Mouse (Mus musculus) hindlimb bud, embryonic 11.5 days (tissue): Measurements from ENCODE around the gene Zfp865.
A peak's percentile ranks its signal among the peaks of the same experiment; 100 is the strongest.
"Not testable (repeated sequence)": the region's sequence is repeated elsewhere in the genome, so short reads cannot be mapped to it uniquely, and the experiment has no call there.

Experiments
- DNase-seq: peaks from one replicate; pipeline ENCODE4 v3.0.0-alpha.2; 2012; ENCODE audit warnings: low read depth, low spot score; ENCODE audit errors: extremely low spot score

Zfp865 gene

DNA sequence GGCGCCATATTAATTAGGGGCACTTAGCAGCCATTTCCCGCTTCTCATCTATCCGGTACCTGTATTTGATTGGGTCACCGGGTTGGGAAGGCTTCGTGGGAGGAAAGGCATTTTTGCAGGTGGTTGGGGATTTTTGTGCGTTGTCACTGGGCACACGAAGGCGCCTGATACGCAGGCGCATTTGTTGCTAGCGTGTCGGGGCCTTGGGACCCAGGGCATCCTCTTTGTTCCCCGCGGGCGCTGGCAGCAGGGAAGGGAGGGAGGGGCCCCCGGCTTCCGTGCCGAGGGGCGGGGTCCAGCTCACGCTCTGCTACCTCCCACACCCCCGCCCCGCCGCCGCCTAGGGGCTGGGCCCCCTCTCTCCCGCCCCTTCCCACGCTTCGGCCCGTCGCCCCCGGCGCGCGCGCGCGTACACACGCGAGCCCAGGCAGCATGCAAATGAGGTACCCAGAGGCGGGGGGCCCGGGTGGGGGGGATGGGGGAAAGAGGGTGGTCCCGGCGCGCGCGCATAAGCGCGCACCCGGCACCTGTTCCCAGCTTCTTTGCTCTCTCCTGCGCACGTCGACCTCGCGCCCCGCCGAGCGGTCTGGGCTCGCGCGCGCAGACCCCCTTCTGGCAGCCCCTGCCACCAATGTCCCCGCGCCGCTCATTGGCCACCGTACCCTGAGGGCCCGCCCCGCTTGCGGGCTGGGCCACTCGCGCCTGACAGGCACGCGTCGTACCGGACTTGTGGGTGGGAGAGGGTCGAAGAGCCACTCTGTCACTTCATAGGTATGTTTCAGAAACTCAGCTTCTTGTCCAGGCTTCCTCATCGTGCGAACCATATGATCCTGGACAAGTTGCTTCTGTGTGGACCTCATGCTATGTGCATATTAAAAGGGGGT lies 4.8 kb upstream of the Zfp865 start, which contains the start of gene Gm44973:
Gm44973 (plus strand) TSS at position 379 of the 884 bp plus-strand sequence.
- DNase-seq, result peak; percentile 73

DNA sequence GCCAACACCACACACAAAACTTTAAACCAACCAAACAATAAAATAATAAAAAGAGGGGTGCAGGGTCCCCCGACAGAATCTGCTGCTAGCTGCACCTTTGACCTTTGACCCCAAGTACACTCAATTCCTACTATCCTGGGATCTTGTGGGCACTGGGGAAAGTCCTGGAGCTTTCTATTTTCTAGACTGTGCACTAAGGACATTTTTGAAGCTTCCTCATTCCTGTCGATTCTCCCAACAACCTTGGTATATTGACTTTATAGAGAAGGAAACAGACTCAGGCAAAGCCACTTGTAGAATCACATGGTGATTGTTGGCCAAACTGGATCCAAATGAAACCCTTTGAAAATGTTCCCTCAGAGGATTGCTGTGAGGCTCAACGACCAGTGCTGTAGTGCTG lies 4.1 kb upstream of the Zfp865 start:
- DNase-seq, result no peak

DNA sequence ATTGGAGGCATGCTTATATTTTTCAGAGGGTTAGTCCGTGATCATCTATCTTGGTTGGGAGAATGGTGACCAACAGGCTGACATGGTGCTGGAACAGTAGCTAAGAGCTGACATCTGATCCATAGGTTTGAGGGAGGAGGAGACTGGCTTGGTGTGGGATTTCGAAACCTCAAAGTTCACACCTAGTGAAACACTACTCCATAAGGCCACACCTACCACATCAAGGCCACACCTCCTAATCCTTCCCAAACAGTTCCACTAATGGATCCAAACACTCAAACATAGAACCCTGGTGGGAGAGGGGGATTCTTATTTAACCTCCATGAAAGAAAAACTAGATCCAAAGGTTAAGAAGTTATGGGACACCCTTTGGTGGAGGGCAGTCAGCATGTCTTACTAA lies 3.3 kb upstream of the Zfp865 start:
- no peak for DNase-seq

DNA sequence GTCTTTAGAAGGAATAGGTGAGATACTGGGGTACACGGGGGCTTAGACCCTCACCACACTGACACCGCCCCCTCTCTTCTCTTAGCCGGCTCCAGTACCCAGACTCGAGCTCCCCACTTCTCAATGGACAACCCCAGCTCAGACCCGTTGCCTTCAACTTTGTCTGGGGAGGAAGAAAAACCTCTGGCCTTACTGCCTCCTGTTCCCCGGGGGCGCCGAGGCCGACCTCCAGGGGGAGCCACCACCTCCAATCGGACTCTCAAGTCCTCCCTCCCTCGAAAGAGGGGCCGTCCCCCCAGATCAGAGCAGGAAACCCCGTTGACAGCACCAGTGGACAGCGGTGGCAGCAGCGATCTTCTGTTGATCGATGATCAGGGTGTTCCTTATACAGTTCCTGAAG lies 2.8 kb upstream of the Zfp865 start:
- no peak for DNase-seq

DNA sequence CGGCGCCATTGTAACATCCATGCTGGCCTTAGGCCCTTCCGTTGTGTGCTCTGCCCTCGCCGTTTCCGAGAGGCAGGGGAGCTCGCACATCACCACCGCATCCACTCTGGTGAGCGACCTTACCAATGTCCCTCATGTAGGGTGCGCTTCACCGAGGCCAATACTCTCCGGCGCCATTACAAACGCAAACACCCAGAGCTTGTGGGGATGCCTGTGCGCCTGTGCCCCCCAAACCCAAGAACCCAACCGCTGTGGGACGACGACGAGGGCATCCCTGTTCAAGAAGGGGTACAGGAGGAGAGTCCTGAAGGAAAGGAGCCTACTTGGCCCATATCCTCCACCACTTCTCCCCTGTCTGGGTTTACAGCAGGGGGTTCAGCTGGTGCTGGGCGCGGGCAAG lies 2.2 kb upstream of the Zfp865 start:
- DNase-seq, result no peak

DNA sequence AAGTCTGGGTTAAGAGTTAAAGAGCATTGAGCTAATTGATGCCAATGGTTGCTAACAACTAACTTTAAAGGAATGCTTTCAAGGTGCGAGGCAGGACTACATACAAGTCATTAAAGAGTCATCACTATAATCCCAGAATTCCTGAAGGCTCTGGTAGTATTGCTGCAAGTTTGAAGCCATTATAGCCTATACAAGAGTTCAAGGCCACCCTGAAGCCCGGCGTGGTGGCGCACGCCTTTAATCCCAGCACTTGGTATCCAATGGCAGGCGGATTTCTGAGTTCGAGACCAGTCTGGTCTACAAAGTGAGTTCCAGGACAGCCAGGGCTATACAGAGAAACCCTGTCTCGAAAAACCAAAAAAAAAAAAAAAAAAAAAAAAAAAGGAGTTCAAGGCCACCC lies 600 bp upstream of the Zfp865 start:
- DNase-seq, result not testable (repeated sequence)

DNA sequence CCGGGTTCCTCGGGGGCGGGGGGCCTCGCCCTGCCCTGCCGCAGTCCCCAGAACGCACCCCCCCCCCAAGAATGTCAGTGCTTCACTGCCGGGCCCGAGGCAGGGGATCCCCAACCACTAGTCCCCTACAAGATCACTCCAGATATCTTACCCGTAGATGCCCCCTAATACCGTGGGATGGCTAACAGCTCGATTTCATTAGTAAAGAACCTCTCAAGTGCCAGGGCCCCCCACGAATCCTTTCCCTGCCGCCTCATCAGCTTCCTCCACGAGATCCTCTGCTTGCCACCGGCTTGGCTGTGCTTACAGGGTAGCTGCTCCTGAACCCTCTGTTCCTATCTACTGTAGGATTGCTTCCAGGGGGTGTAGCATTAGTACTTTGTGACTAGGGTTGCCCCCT lies 509 bp downstream of the Zfp865 start:
- DNase-seq, result no peak

DNA sequence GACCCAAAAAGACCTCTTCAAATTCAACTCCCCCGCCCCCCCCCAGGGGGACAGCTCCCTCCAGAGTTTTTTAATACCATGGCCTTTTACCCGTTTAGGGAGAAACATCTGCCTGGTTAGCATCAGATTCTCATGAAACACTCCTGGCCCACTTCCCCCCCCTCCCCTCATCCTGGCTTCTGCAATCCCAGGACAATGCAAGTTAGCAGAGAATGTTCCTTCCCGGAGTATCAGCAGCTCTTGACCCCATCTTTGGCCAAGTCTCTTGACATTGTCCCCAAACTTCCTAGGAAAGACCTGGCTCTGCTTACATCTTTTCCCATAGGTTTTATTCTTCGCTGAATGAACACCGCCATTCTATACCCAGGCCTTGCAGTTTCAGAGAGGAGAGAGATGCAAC lies 1.0 kb downstream of the Zfp865 start:
- no peak for DNase-seq

DNA sequence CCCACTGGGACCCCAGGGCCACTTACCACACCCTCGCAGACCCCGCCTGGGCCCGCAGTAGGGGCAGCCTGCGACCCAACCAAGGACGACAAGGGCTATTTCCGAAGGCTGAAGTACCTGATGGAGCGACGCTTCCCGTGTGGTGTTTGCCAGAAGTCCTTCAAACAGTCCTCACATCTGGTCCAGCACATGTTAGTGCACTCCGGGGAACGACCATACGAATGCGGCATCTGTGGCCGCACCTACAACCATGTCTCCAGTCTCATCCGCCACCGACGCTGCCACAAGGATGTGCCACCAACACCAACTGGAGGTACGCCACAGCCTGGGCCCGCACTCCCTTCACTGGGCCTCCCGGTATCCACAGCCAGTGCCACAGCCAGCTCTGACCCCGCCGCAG lies 9.4 kb downstream of the Zfp865 start:
- DNase-seq, result no peak

DNA sequence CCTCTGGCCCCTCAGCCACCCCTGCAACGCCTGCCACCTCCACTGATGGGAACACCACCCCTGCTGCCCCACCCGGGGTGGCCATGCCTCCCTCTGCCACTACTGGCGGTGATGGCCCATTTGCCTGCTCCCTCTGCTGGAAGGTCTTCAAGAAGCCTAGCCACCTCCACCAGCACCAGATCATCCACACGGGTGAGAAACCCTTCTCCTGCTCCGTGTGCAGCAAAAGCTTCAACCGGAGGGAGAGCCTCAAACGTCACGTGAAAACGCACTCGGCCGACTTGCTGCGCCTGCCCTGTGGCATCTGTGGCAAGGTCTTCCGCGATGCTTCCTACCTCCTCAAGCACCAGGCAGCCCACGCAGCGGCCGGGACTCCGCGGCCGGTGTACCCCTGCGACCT lies 9.8 kb downstream of the Zfp865 start:
- no peak for DNase-seq

DNA sequence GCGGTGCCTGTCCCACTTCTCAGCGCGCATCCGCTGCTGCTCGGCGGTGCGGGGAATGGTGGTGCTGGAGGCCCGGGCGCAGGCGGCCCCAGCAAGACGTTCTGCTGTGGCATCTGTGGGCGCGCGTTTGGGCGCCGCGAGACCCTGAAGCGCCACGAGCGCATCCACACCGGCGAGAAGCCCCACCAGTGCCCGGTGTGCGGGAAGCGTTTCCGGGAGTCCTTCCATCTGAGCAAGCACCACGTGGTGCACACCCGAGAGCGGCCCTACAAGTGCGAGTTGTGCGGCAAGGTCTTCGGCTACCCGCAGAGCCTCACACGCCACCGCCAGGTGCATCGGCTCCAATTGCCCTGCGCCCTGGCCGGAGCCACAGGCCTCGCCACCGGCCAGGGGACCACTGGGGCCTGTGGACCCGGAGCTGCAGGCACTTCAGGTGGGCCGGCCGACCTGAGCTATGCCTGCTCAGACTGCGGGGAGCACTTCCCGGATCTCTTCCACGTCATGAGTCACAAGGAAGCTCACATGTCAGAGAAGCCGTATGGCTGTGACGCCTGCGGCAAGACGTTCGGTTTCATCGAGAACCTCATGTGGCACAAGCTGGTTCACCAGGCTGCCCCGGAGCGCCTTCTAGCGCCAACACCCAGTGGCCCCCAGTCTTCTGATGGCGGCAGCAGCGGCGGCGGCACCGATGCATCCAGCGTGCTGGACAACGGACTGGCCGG lies 10.5 kb downstream of the Zfp865 start:
- DNase-seq, result no peak

DNA sequence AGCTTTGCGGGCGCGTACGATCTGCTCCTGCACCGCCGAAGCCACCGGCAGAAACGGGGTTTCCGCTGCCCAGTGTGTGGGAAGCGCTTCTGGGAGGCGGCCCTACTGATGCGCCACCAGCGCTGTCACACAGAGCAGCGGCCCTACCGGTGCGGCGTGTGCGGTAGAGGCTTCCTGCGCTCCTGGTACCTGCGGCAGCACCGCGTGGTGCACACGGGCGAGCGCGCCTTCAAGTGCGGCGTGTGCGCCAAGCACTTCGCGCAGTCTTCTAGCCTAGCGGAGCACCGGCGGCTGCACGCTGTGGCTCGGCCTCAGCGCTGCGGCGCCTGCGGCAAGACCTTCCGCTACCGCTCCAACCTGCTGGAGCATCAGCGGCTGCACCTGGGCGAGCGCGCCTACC lies 11.3 kb downstream of the Zfp865 start:
- no peak for DNase-seq

DNA sequence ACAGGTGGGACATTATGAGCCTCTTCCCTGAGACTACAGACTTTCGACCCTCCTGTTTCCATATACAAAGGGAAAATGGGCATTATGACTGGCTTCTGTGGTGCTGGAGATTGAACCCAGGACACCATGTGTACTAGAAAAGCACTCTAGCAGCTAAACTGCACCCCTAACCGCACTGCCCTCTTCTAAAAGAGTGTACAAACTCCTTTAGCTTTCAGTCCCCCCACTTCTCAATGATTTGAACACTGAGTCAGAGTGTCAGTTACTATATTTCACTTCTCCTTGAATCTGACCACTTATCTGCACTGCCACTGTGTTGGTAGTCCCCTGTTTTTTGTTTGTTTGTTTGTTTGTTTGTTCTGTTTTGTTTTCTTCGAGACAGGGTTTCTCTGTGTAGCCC lies 13.6 kb downstream of the Zfp865 start, which contains the start of gene 4632433K11Rik:
4632433K11Rik (plus strand) TSS at position 301 of the 400 bp plus-strand sequence.
- DNase-seq, result no peak

DNA sequence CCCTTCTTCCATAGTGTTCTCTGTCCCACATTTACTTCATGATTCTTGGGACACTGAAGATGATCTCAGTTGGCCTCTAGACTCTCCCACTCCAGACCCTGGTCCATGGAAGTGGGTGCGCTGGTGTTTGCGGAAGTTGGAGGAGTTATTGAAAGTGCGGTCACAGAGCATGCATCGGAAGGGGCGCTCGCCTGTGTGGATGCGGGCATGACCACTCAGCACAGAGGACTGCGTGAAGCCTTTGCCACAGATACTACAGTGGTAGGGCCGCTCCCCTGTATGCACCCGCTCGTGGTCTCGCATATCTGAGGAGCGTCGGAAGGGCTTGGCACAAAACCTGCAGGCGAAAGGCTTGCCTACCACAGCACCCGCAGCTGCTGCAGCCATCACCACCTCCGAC lies 15.5 kb downstream of the Zfp865 start:
- DNase-seq, result no peak

DNA sequence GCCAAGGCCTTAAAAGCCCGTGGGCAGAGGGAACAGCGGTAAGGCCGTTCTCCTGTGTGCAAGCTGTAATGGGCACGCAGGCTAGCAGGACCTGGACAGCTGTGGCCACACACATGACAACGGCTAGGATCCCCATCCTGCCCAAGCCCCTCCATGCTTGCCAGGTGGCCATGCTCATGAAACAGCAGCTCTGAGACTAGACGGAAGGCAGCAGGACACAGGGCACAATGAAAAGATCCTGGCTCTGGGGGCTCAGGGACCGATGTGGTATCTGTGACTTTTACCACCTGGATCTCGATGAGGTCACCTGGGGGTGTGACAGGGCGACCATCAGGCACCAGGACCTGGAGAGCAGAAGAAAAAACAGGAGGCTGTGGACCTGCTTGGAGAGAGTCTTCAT lies 16.0 kb downstream of the Zfp865 start:
- DNase-seq, result no peak

DNA sequence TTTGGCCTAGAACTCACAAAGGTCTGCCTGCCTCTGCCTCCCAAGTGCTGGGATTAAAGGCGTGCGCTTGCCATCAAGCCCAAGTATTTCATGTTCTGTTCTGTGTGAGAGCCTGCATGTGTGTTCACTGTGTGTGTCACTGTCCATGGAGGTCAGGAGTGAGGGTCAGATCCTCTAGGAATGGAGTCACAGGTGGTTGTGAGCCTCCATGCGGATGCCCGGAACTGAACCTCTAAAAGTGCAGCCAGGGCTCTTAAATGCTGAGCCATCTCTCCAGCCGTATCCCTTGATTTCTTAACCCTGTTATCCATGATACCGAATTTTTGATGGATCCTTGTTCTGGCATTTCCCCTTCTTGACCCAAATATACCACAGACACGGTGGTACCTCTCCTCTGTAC lies 16.9 kb downstream of the Zfp865 start:
- DNase-seq, result no peak

DNA sequence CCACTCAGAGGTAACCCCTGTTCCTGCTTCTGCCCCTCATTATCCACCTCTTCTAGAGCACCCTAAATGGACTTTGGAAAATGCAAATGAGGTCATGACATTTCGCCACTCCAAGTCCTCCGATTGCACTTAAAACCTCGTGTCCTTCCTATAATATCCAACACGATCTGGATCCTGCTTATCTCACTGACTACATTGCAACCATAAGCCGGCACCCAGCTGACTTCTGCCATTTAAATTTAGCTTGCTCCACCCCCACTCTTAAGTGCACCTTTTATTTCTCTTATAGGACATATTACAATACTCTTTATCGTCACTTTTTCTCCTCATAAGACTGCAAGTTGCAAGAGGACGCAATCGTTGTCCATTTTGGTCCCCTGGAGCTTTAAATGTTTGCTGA lies 17.3 kb downstream of the Zfp865 start:
- no peak for DNase-seq

DNA sequence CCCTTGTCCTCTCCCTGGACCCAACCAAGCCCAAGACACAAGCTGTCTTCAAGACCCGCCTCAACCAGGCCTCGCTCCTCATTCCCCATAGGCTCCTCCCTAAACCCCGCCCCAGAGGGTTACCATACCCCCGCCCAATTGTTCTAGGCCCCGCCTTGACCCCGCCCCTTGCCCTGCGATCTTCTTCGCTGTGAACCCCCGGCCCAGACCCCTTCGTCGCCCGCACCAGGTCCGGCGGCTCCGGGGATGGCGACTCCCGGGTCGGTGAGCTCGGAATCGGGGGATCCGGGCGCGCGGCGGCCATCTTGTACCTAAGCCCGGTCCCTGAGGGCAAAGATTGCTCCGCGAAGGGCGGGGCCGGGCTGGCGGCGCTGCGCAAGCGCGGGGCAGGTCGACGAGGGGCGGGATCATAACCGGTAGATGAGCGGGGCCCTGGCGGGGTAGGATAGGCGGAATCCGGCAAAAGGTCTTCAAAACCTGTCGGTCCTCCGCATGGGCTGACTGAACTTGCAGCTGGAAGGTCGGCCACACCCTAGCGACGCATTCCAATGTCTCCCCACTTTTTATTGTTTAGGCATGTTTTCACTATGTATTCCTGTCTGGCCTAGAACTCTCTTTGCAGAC lies 18.0 kb downstream of the Zfp865 start, which contains the start of gene Zfp784:
Zfp784 (minus strand) TSS at position 338 of the 624 bp plus-strand sequence.
- no peak for DNase-seq

DNA sequence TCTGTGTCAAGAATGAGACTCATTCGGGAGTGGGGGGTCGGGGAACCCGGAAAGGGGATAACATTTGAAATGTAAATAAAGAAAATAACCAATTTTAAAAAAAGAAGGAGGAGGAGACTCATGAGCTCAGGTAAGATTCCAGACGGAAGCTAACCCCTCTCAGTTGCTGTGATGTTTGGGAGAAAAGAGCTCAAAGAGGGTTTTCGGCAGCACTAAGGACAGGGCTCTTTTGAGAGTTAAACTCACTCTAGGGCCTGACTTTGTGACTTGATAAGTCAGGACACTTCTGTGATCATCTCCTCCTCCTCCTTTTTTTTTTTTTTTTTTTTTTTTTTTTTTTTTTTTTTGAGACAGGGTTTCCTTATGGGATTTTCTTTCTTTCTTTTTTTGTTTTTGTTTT lies 18.8 kb downstream of the Zfp865 start:
- no peak for DNase-seq

DNA sequence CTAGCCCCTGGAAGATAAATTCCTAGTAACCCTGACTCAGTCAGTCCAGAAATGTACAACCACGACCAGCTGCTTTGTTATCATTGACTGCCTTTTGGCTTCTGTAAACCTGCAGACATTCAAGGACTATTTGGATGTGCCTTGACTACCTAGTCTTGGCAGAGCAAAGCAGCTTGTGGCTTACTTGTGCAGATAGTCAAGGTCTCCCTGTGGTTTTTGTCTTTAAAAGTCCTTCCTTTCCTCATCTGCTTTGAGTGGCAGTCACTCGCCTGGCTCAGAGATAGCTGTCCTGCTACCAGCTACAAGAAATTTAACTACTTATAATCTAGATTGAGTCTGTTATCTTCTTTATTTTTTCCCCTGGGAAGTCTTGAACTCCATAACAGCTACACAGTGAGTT lies 24.8 kb downstream of the Zfp865 start:
- no peak for DNase-seq

DNA sequence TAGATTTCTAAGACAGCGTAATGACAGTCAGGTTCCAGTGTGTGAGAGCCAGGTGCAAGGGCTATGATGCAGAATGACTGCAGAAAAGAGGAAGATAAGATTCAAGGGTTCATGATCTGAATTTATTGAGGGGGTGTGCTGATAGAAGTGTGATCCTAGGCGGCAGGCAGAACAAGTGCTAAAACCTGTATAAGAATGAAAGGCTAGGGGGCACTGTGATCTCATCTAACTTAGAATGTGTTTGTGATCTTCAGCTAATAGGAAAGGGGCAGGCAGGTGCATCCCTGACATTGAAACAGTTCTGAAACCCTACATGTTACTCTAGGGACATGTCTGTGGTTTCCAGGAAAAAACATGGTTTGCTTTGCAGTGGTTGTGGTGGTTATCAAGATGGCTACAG lies 25.9 kb downstream of the Zfp865 start:
- no peak for DNase-seq

DNA sequence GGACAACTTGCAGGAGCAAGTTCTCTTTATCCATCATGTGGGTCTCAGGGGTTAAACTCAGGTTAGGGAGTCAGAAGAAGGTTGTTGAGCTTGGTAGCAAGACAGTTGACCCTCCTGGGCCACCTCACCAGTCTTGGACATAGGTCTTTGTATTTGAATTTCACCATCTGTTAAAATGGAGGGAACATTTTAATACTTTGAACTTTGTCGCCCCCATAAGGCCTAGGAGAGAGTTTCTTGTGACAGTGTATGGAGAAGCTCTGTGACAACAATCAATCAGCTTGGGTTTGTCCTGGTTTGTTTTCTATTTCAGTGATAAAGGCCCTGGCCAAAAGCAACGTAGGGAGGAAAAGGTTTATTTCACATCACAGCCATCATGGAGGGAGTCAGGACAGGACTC lies 27.1 kb downstream of the Zfp865 start:
- DNase-seq, result no peak
